Mouse (Mus musculus) lung, embryonic 15.5 days (tissue): Measurements from ENCODE around the gene Dock1. TPM values are rescaled to one million over a fixed set of nuclear protein-coding genes. Genes with fewer than 3 reads are reported as not detected.

Experiments used
- ATAC-seq: fragments of 200-750 bp; cut with Nextera tagmentation; 2 replicates; pipeline ENCODE4 v1.8.0; 2017; ENCODE audit warnings: moderate number of reproducible peaks, borderline replicate concordance; ENCODE audit not compliant: low FRiP score, low TSS enrichment; ENCODE audit errors: extremely low read depth
- H3K27ac ChIP-seq: fragments of 300-500 bp; sonication (generic); 2 replicates; pipeline ENCODE4 v1.5.1; 2015; ENCODE audit warnings: moderate library complexity, mild to moderate bottlenecking, inconsistent platforms
- H3K27me3 ChIP-seq: fragments of 300-500 bp; sonication (generic); 2 replicates; pipeline ENCODE4 v1.6.1; 2015; ENCODE audit warnings: inconsistent platforms
- H3K36me3 ChIP-seq: fragments of 300-500 bp; sonication (generic); 2 replicates; pipeline ENCODE4 v1.6.1; 2015; ENCODE audit warnings: inconsistent platforms
- H3K4me1 ChIP-seq: fragments of 300-500 bp; sonication (generic); 2 replicates; pipeline ENCODE4 v1.6.1; 2015; ENCODE audit warnings: inconsistent platforms
- H3K4me2 ChIP-seq: fragments of 300-500 bp; sonication (generic); 2 replicates; pipeline ENCODE4 v1.6.1; 2015; ENCODE audit warnings: inconsistent platforms, mild to moderate bottlenecking, moderate library complexity
- H3K4me3 ChIP-seq: fragments of 300-500 bp; sonication (generic); 2 replicates; pipeline ENCODE4 v1.5.1; 2015; ENCODE audit warnings: mild to moderate bottlenecking, inconsistent platforms
- H3K9ac ChIP-seq: fragments of 300-500 bp; sonication (generic); 2 replicates; pipeline ENCODE4 v1.6.1; 2015; ENCODE audit warnings: inconsistent platforms
- H3K9me3 ChIP-seq: fragments of 300-500 bp; sonication (generic); 2 replicates; pipeline ENCODE4 v1.6.1; 2016; ENCODE audit warnings: inconsistent platforms
- WGBS: fragments of 180-500 bp; shearing (Covaris S2); methylation state at CpG from one replicate; pipeline ENCODE4 v1.1.7; 2015; 5-methylcytosine and 5-hydroxymethylcytosine counted together
- polyA plus RNA-seq: library from polyadenylated mRNA; unstranded; fragments of >200 nt; fragmentation: Nextera tagmentation; extraction: Ambion mirVana; gene quantifications from 2 replicates; pipeline ENCODE4 v1.2.1, GENCODE M21; 2015

The Dock1 gene
- polyA plus RNA-seq, 1 experiment from 2014 or later: 43.7 TPM

- H3K27me3 ChIP-seq: no peaks in the 10 kb centered on the region
- no peak overlapping the region for H3K4me3 ChIP-seq
- H3K36me3 ChIP-seq: no peaks in the 10 kb centered on the region
- H3K9me3 ChIP-seq: no peaks in the 10 kb centered on the region
- no peaks in the 10 kb centered on the region; the same call in 1 of the 2 replicates for H3K4me1 ChIP-seq
- WGBS: 21% methylated on average over 2 of the region's 2 CpGs
- no peak for ATAC-seq
- no peak overlapping the region for H3K9ac ChIP-seq
- no peak overlapping the region for H3K27ac ChIP-seq
- no peak overlapping the region for H3K4me2 ChIP-seq
These were observed 365.2 kb downstream of the Dock1 start for GRCm38 (mm10) chr7:135035651-135036050.

GRCm38 (mm10) chr7:135038930-135039329 lies 368.5 kb downstream of the Dock1 start:
- Histone ChIP-seq H3K27me3 (no peaks in the 10 kb centered on the region), H3K4me3 (no peak overlapping the region), H3K4me2 (no peak overlapping the region), H3K9me3 (no peaks in the 10 kb centered on the region), H3K27ac (no peak overlapping the region), H3K9ac (no peak overlapping the region), H3K4me1 (no peaks in the 10 kb centered on the region), H3K36me3 (no peaks in the 10 kb centered on the region)
- ATAC-seq: no peak
- 79% methylated on average over 1 of the region's 1 CpGs for whole genome bisulfite sequencing

GRCm38 (mm10) chr7:135043931-135044765 lies 373.7 kb downstream of the Dock1 start:
- Histone ChIP-seq H3K9ac (no peak overlapping the region), H3K36me3 (no peaks in the 10 kb centered on the region), H3K9me3 (no peaks in the 10 kb centered on the region), H3K4me2 (no peak overlapping the region), H3K4me3 (no peak overlapping the region), H3K27ac (no peak overlapping the region), H3K4me1 (no peaks in the 10 kb centered on the region), H3K27me3 (no peaks in the 10 kb centered on the region)
- no peak for ATAC-seq
- 87% methylated on average over 12 of the region's 12 CpGs for WGBS

- H3K36me3 ChIP-seq: no peaks in the 10 kb centered on the region
- H3K9me3 ChIP-seq: no peaks in the 10 kb centered on the region
- H3K27ac ChIP-seq: no peak overlapping the region
- ATAC-seq: no peak
- H3K4me3 ChIP-seq: no peak overlapping the region
- no peak overlapping the region for H3K9ac ChIP-seq
- 74% methylated on average over 2 of the region's 2 CpGs for WGBS
- no peak overlapping the region for H3K4me2 ChIP-seq
- H3K27me3 ChIP-seq: no peaks in the 10 kb centered on the region
- H3K4me1 ChIP-seq: 0 out of 2 replicates have a peak, but pooled peaks cover 4% of the 10 kb centered on the region
These were observed 379.0 kb downstream of the Dock1 start for GRCm38 (mm10) chr7:135049416-135049815.

GRCm38 (mm10) chr7:135053186-135053715 lies 382.8 kb downstream of the Dock1 start:
- no peak overlapping the region for H3K9ac ChIP-seq
- H3K9me3 ChIP-seq: no peaks in the 10 kb centered on the region
- H3K4me2 ChIP-seq: no peak overlapping the region
- no peak for ATAC-seq
- H3K4me3 ChIP-seq: no peak overlapping the region
- 0 out of 2 replicates have a peak, but pooled peaks cover 4% of the 10 kb centered on the region for H3K4me1 ChIP-seq
- WGBS: 70% methylated on average over 8 of the region's 8 CpGs
- no peaks in the 10 kb centered on the region for H3K36me3 ChIP-seq
- no peak overlapping the region for H3K27ac ChIP-seq
- no peaks in the 10 kb centered on the region for H3K27me3 ChIP-seq

- 58% methylated on average over 7 of the region's 7 CpGs for WGBS
- H3K9me3 ChIP-seq: no peaks in the 10 kb centered on the region
- ATAC-seq: no peak
- 0 out of 2 replicates have a peak, but pooled peaks cover 3% of the 10 kb centered on the region for H3K4me1 ChIP-seq
- H3K4me3 ChIP-seq: no peak overlapping the region
- no peak overlapping the region for H3K4me2 ChIP-seq
- no peaks in the 10 kb centered on the region for H3K27me3 ChIP-seq
- no peak overlapping the region for H3K9ac ChIP-seq
- H3K27ac ChIP-seq: no peak overlapping the region
- no peaks in the 10 kb centered on the region; the same call in 1 of the 2 replicates for H3K36me3 ChIP-seq
These were observed 384.2 kb downstream of the Dock1 start for GRCm38 (mm10) chr7:135054664-135055063.

- H3K9ac ChIP-seq: no peak overlapping the region
- 76% methylated on average over 4 of the region's 4 CpGs for WGBS
- no peaks in the 10 kb centered on the region for H3K4me1 ChIP-seq
- no peaks in the 10 kb centered on the region for H3K9me3 ChIP-seq
- no peak overlapping the region for H3K4me2 ChIP-seq
- no peak overlapping the region for H3K4me3 ChIP-seq
- no peak for ATAC-seq
- H3K36me3 ChIP-seq: peaks cover 11% of the 10 kb centered on the region
- no peak overlapping the region for H3K27ac ChIP-seq
- no peaks in the 10 kb centered on the region for H3K27me3 ChIP-seq
These were observed 388.6 kb downstream of the Dock1 start for GRCm38 (mm10) chr7:135059071-135059470.

GRCm38 (mm10) chr7:135059562-135059961 lies 389.1 kb downstream of the Dock1 start:
- Histone ChIP-seq H3K9me3 (no peaks in the 10 kb centered on the region), H3K9ac (no peak overlapping the region), H3K27ac (no peak overlapping the region), H3K4me1 (no peaks in the 10 kb centered on the region), H3K27me3 (no peaks in the 10 kb centered on the region), H3K4me2 (no peak overlapping the region), H3K36me3 (peaks cover 12% of the 10 kb centered on the region), H3K4me3 (no peak overlapping the region)
- ATAC-seq: no peak
- 71% methylated on average over 3 of the region's 3 CpGs for WGBS

- Histone ChIP-seq H3K9me3 (no peaks in the 10 kb centered on the region), H3K4me1 (no peaks in the 10 kb centered on the region), H3K4me3 (no peak overlapping the region), H3K27me3 (no peaks in the 10 kb centered on the region), H3K27ac (no peak overlapping the region), H3K9ac (no peak overlapping the region), H3K4me2 (no peak overlapping the region), H3K36me3 (peaks cover 12% of the 10 kb centered on the region)
- ATAC-seq: no peak
- 78% methylated on average over 5 of the region's 5 CpGs for WGBS
These were observed 393.4 kb downstream of the Dock1 start for GRCm38 (mm10) chr7:135063886-135064285.

- H3K4me1 ChIP-seq: no peaks in the 10 kb centered on the region
- H3K9ac ChIP-seq: no peak overlapping the region
- H3K4me2 ChIP-seq: no peak overlapping the region
- no peaks in the 10 kb centered on the region for H3K27me3 ChIP-seq
- ATAC-seq: no peak
- no peak overlapping the region for H3K4me3 ChIP-seq
- H3K36me3 ChIP-seq: peaks cover 7% of the 10 kb centered on the region
- no peak overlapping the region for H3K27ac ChIP-seq
- H3K9me3 ChIP-seq: no peaks in the 10 kb centered on the region
- WGBS: 70% methylated on average over 5 of the region's 5 CpGs
These were observed 394.8 kb downstream of the Dock1 start for GRCm38 (mm10) chr7:135065301-135065700.

GRCm38 (mm10) chr7:135068887-135069286 lies 398.4 kb downstream of the Dock1 start:
- H3K4me3 ChIP-seq: no peak overlapping the region
- H3K4me1 ChIP-seq: no peaks in the 10 kb centered on the region
- H3K36me3 ChIP-seq: peaks cover 3% of the 10 kb centered on the region; the same call in 1 of the 2 replicates
- WGBS: 79% methylated on average over 3 of the region's 3 CpGs
- H3K9me3 ChIP-seq: no peaks in the 10 kb centered on the region
- H3K9ac ChIP-seq: no peak overlapping the region
- no peak for ATAC-seq
- no peak overlapping the region for H3K4me2 ChIP-seq
- H3K27me3 ChIP-seq: no peaks in the 10 kb centered on the region
- H3K27ac ChIP-seq: no peak overlapping the region

GRCm38 (mm10) chr7:135076904-135077303 lies 406.4 kb downstream of the Dock1 start:
- Histone ChIP-seq H3K27ac (no peak overlapping the region), H3K4me2 (no peak overlapping the region), H3K9me3 (no peaks in the 10 kb centered on the region), H3K36me3 (0 out of 2 replicates have a peak, but pooled peaks cover 4% of the 10 kb centered on the region), H3K4me1 (no peaks in the 10 kb centered on the region), H3K27me3 (no peaks in the 10 kb centered on the region), H3K4me3 (no peak overlapping the region), H3K9ac (no peak overlapping the region)
- 85% methylated on average over 6 of the region's 6 CpGs for WGBS
- no peak for ATAC-seq
